11 mouse cellular contexts compared by ENCODE assay signal in the genomic region with DNA sequence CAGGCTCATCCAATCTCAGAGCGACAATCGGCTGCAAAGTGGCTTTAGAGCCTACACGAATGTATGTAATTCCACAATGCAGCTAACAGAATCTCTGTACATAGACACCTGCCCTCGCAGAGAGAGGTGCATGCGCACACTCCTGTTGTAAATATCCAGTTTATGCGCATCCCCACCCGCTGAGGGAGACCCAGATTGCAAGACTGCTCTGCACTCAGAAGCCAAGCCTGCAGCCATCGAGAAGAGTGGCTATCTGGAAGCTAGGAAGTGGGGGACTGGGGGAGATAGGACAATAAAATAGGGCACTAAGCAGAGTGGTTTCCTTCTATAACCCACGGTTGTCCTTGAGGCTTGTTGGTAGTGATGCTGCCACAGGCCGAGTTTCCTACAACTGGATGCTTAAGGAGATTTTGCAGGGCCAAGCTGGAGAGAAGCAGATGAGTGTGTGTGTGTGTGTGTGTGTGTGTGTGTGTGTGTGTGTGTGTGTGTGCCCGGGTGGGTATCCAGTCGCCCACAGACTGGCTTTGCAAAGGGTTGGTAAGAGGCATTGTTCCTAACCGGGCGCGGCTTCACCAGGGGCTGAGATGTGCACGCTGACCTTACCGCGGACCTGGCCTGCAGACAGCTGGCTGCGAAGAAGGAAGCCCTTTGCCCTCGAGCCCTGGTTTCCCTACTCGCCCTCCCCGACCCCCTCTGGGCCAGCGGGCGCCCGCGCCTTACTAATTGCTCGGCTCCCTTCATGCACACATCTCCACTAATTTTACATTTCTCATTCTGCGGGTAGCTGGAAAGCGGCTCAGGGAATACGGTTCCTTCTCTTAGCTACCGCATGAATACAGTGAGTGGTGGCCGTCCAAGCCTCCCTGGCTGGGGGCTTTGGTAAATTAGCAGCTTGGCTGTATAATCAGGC.
DNase-seq lines count a peak whose midpoint lies in the region; ATAC-seq and TF ChIP-seq lines count a peak whose summit lies in the region.
"Had no signal": no experiment of that assay in that cellular context is flagged by ENCODE, and none has a peak within 500 bp of the region (broad histone marks: within the 10 kb centered on the region; RNA-seq: fewer than 3 reads in every experiment).

No protein-coding gene starts in this region.

- DNase-seq in cerebellum, postnatal 10 days, result peak; percentile 28 to 53
- DNase-seq in cerebellum, adult 9-11 months, result no peak
- DNase-seq in intestine, embryonic 14.5 days (ENCODE audit: low spot score), result peak; percentile 73
- peak; percentile 68 for DNase-seq in neural tube, embryonic 10.5 days (ENCODE audit: extremely low spot score, low spot score)
- no peak for DNase-seq in thymus, adult 18-20 months
- DNase-seq: gastrocnemius, postnatal 14 days; lung, adult 18-20 months had no signal

- no peak for ATAC-seq in intestine, embryonic 14.5 days (replicated peaks; ENCODE audit: low FRiP score, low TSS enrichment, low read depth)
- no peak for ATAC-seq in intestine, postnatal 0 days
- ATAC-seq in hindbrain, embryonic 12.5 days (ENCODE audit: low FRiP score), result no peak
- no peak for ATAC-seq in megakaryocyte-erythroid progenitor cell, adult 5-6 weeks (replicated peaks; ENCODE audit: low FRiP score, low TSS enrichment, poor library complexity, severe bottlenecking)
- ATAC-seq: intestine, embryonic 16.5 days had no signal

- WGBS in intestine, embryonic 14.5 days, result 3% methylated on average over 31 of the region's 32 CpGs
- WGBS in intestine, postnatal 0 days, result 6% methylated on average over 30 of the region's 32 CpGs
- WGBS in hindbrain, embryonic 12.5 days, result 1% methylated on average over 30 of the region's 32 CpGs

- H3K9me3 ChIP-seq in intestine, embryonic 14.5 days (ENCODE audit: control insufficient read depth, low read length), result no peaks in the 10 kb centered on the region
- no peaks in the 10 kb centered on the region for H3K9me3 ChIP-seq in intestine, postnatal 0 days (ENCODE audit: control insufficient read depth)
- H3K9me3 ChIP-seq in hindbrain, embryonic 12.5 days (replicated peaks), result no peaks in the 10 kb centered on the region

- H3K27me3 ChIP-seq in intestine, embryonic 14.5 days (replicated peaks; ENCODE audit: control insufficient read depth, insufficient read depth, low read length), result peaks cover 96% of the 10 kb centered on the region
- peaks cover 91% of the 10 kb centered on the region for H3K27me3 ChIP-seq in intestine, postnatal 0 days (replicated peaks; ENCODE audit: control insufficient read depth, insufficient read depth, low read length)
- H3K27me3 ChIP-seq in hindbrain, embryonic 12.5 days, result peaks cover 87% of the 10 kb centered on the region

- H3K4me1 ChIP-seq in intestine, embryonic 14.5 days (replicated peaks; ENCODE audit: control insufficient read depth, insufficient read depth, low read length), result peaks cover 15% of the 10 kb centered on the region
- H3K4me1 ChIP-seq in intestine, postnatal 0 days (replicated peaks; ENCODE audit: control insufficient read depth, insufficient read depth, low read length), result no peaks in the 10 kb centered on the region
- peaks cover 33% of the 10 kb centered on the region for H3K4me1 ChIP-seq in hindbrain, embryonic 12.5 days

- H3K4me3 ChIP-seq in intestine, embryonic 14.5 days (ENCODE audit: low read depth, low read length), result no peak overlapping the region
- no peak overlapping the region for H3K4me3 ChIP-seq in intestine, postnatal 0 days (ENCODE audit: low read depth, low read length)
- no peak overlapping the region for H3K4me3 ChIP-seq in hindbrain, embryonic 12.5 days

- no peak for TF ChIP-seq CTCF in intestine, postnatal 0 days (IDR thresholded peaks at IDR 0.05; ENCODE audit: low read depth)

- H3K9ac ChIP-seq in intestine, embryonic 14.5 days (ENCODE audit: low read length), result no peak overlapping the region
- no peak overlapping the region for H3K9ac ChIP-seq in intestine, postnatal 0 days (ENCODE audit: low read depth, low read length)
- H3K9ac ChIP-seq in hindbrain, embryonic 12.5 days, result 0 out of 2 replicates have a peak overlapping the region, but pooled peaks have one; percentile 38

- H3K4me2 ChIP-seq in intestine, embryonic 14.5 days (ENCODE audit: low read length), result no peak overlapping the region
- H3K4me2 ChIP-seq in intestine, postnatal 0 days (replicated peaks; ENCODE audit: low read depth), result no peak overlapping the region
- H3K4me2 ChIP-seq in hindbrain, embryonic 12.5 days (replicated peaks), result peak overlapping the region; percentile 24; the same call in 1 of the 2 replicates

- no peaks in the 10 kb centered on the region for H3K36me3 ChIP-seq in intestine, embryonic 14.5 days (ENCODE audit: control insufficient read depth, insufficient read depth, low read length)
- no peaks in the 10 kb centered on the region for H3K36me3 ChIP-seq in intestine, postnatal 0 days (ENCODE audit: control insufficient read depth, insufficient read depth)
- H3K36me3 ChIP-seq in hindbrain, embryonic 12.5 days, result no peaks in the 10 kb centered on the region

- no peak overlapping the region for H3K27ac ChIP-seq in intestine, embryonic 14.5 days (ENCODE audit: low read depth)
- H3K27ac ChIP-seq in intestine, postnatal 0 days (ENCODE audit: low read depth, low read length), result no peak overlapping the region
- peak overlapping the region; percentile 58 for H3K27ac ChIP-seq in hindbrain, embryonic 12.5 days

Comparison
In these comparisons a context has a peak if more than half of its experiments do, and no peak if none do; other contexts are left out.
1. DNase-seq: peak in cerebellum, postnatal 10 days (2 of 2), intestine, embryonic 14.5 days (single experiment) and neural tube, embryonic 10.5 days (single experiment); none in cerebellum, adult 9-11 months (single experiment) and thymus, adult 18-20 months (0 of 2).